Mouse (Mus musculus): ENCODE results near the gene Cldn5. TPM values are rescaled to one million over a fixed set of nuclear protein-coding genes. Genes with fewer than 3 reads are reported as not detected.
A peak's percentile ranks its signal among the peaks of the same experiment; 100 is the strongest.

The Cldn5 gene
- polyA plus RNA-seq, 1 experiment from 2014 or later: 400 TPM

GRCm38 (mm10) chr16:18795223-18795899 is 18.7 kb downstream of the Cldn5 start:
- no peak for ATAC-seq
- Histone ChIP-seq H3K36me3 (ENCODE audit: insufficient read depth, low read length) (no peaks in the 10 kb centered on the region), H3K9ac (replicated peaks; ENCODE audit: low read depth) (no peak overlapping the region)

GRCm38 (mm10) chr16:18796645-18797044 is 20.0 kb downstream of the Cldn5 start:
- DNase-seq (ENCODE audit: low spot score) (no peak), ATAC-seq (no peak)
- Histone ChIP-seq H3K4me3 (ENCODE audit: low read depth, low read length) (no peak overlapping the region), H3K9me3 (ENCODE audit: low read length) (no peaks in the 10 kb centered on the region), H3K27me3 (replicated peaks; ENCODE audit: insufficient read depth, low read length) (no peaks in the 10 kb centered on the region), H3K4me1 (ENCODE audit: insufficient read depth, low read depth, low read length) (no peaks in the 10 kb centered on the region), H3K27ac (ENCODE audit: low read length) (no peak overlapping the region), H3K36me3 (ENCODE audit: insufficient read depth, low read length) (0 out of 2 replicates have a peak, but pooled peaks cover 3% of the 10 kb centered on the region), H3K9ac (replicated peaks; ENCODE audit: low read depth) (no peak overlapping the region), H3K4me2 (replicated peaks; ENCODE audit: low read depth, low read length) (no peak overlapping the region)
- TF ChIP-seq EP300 (IDR thresholded peaks at IDR 0.05): no peak
- no peak for TF ChIP-seq CTCF (IDR thresholded peaks at IDR 0.05)
- WGBS: 64% methylated on average over 7 of the region's 7 CpGs

More at GRCm38 (mm10) chr16:18795223-18795899, 18.7 kb downstream of the Cldn5 start:
- TF ChIP-seq EP300 (IDR thresholded peaks at IDR 0.05): no peak
- TF ChIP-seq CTCF (IDR thresholded peaks at IDR 0.05): no peak
- 92% methylated on average over 11 of the region's 11 CpGs for WGBS
- Histone ChIP-seq H3K4me3 (ENCODE audit: low read depth, low read length) (no peak overlapping the region), H3K4me2 (replicated peaks; ENCODE audit: low read depth, low read length) (no peak overlapping the region), H3K9me3 (ENCODE audit: low read length) (no peaks in the 10 kb centered on the region), H3K4me1 (ENCODE audit: insufficient read depth, low read depth, low read length) (no peaks in the 10 kb centered on the region), H3K27me3 (replicated peaks; ENCODE audit: insufficient read depth, low read length) (no peaks in the 10 kb centered on the region), H3K27ac (ENCODE audit: low read length) (no peak overlapping the region)
- DNase-seq (ENCODE audit: low spot score): no peak

GRCm38 (mm10) chr16:18798151-18798550 is 21.5 kb downstream of the Cldn5 start:
- WGBS: 84% methylated on average over 5 of the region's 5 CpGs
- no peak for TF ChIP-seq EP300 (IDR thresholded peaks at IDR 0.05)
- TF ChIP-seq CTCF (IDR thresholded peaks at IDR 0.05): no peak
- no peak for DNase-seq (ENCODE audit: low spot score)
- H3K27me3 ChIP-seq (replicated peaks; ENCODE audit: insufficient read depth, low read length): no peaks in the 10 kb centered on the region
- no peaks in the 10 kb centered on the region for H3K9me3 ChIP-seq (ENCODE audit: low read length)
- H3K4me1 ChIP-seq (ENCODE audit: insufficient read depth, low read depth, low read length): no peaks in the 10 kb centered on the region
- no peak overlapping the region for H3K27ac ChIP-seq (ENCODE audit: low read length)
- no peak for ATAC-seq
- no peak overlapping the region for H3K4me2 ChIP-seq (replicated peaks; ENCODE audit: low read depth, low read length)
- no peak overlapping the region for H3K4me3 ChIP-seq (ENCODE audit: low read depth, low read length)
- no peak overlapping the region for H3K9ac ChIP-seq (replicated peaks; ENCODE audit: low read depth)
- 0 out of 2 replicates have a peak, but pooled peaks cover 3% of the 10 kb centered on the region for H3K36me3 ChIP-seq (ENCODE audit: insufficient read depth, low read length)

- no peak overlapping the region for H3K27ac ChIP-seq (ENCODE audit: low read length)
- no peaks in the 10 kb centered on the region for H3K4me1 ChIP-seq (ENCODE audit: insufficient read depth, low read depth, low read length)
- no peaks in the 10 kb centered on the region for H3K9me3 ChIP-seq (ENCODE audit: low read length)
- H3K27me3 ChIP-seq (replicated peaks; ENCODE audit: insufficient read depth, low read length): no peaks in the 10 kb centered on the region
- ATAC-seq (peak; percentile 59; the same call in 1 of the 2 replicates), DNase-seq (ENCODE audit: low spot score) (peak; percentile 49)
- H3K36me3 ChIP-seq (ENCODE audit: insufficient read depth, low read length): 0 out of 2 replicates have a peak, but pooled peaks cover 3% of the 10 kb centered on the region
- no peak for TF ChIP-seq EP300 (IDR thresholded peaks at IDR 0.05)
- peak; percentile 91 for TF ChIP-seq CTCF (IDR thresholded peaks at IDR 0.05)
- WGBS: 65% methylated on average over 2 of the region's 2 CpGs
- no peak overlapping the region for H3K9ac ChIP-seq (replicated peaks; ENCODE audit: low read depth)
- H3K4me2 ChIP-seq (replicated peaks; ENCODE audit: low read depth, low read length): no peak overlapping the region
- no peak overlapping the region for H3K4me3 ChIP-seq (ENCODE audit: low read depth, low read length)
Measured at GRCm38 (mm10) chr16:18798841-18799240, 22.2 kb downstream of the Cldn5 start.

- no peak for ATAC-seq
- no peak for DNase-seq (ENCODE audit: low spot score)
- Histone ChIP-seq H3K27ac (ENCODE audit: low read length) (no peak overlapping the region), H3K4me2 (replicated peaks; ENCODE audit: low read depth, low read length) (no peak overlapping the region), H3K9me3 (ENCODE audit: low read length) (no peaks in the 10 kb centered on the region), H3K27me3 (replicated peaks; ENCODE audit: insufficient read depth, low read length) (no peaks in the 10 kb centered on the region), H3K4me1 (ENCODE audit: insufficient read depth, low read depth, low read length) (no peaks in the 10 kb centered on the region), H3K4me3 (ENCODE audit: low read depth, low read length) (no peak overlapping the region), H3K36me3 (ENCODE audit: insufficient read depth, low read length) (0 out of 2 replicates have a peak, but pooled peaks cover 2% of the 10 kb centered on the region), H3K9ac (replicated peaks; ENCODE audit: low read depth) (no peak overlapping the region)
- TF ChIP-seq CTCF (IDR thresholded peaks at IDR 0.05) (no peak), EP300 (IDR thresholded peaks at IDR 0.05) (no peak)
- 92% methylated on average over 2 of the region's 2 CpGs for WGBS
Measured at GRCm38 (mm10) chr16:18805746-18806145, 29.1 kb downstream of the Cldn5 start.

GRCm38 (mm10) chr16:18809001-18809400 is 32.4 kb downstream of the Cldn5 start:
- Histone ChIP-seq H3K4me3 (ENCODE audit: low read depth, low read length) (no peak overlapping the region), H3K4me2 (replicated peaks; ENCODE audit: low read depth, low read length) (no peak overlapping the region), H3K27ac (ENCODE audit: low read length) (no peak overlapping the region), H3K9me3 (ENCODE audit: low read length) (no peaks in the 10 kb centered on the region), H3K9ac (replicated peaks; ENCODE audit: low read depth) (no peak overlapping the region), H3K27me3 (replicated peaks; ENCODE audit: insufficient read depth, low read length) (no peaks in the 10 kb centered on the region), H3K4me1 (ENCODE audit: insufficient read depth, low read depth, low read length) (peaks cover 3% of the 10 kb centered on the region; the same call in 1 of the 2 replicates), H3K36me3 (ENCODE audit: insufficient read depth, low read length) (no peaks in the 10 kb centered on the region)
- ATAC-seq (no peak), DNase-seq (ENCODE audit: low spot score) (peak; percentile 62)
- TF ChIP-seq CTCF (IDR thresholded peaks at IDR 0.05) (no peak), EP300 (IDR thresholded peaks at IDR 0.05) (no peak)
- 77% methylated on average over 5 of the region's 5 CpGs for WGBS

All from lung, postnatal 0 days (tissue).